Mouse (Mus musculus): ENCODE results near the gene Pkp3. TPM values are rescaled to one million over a fixed set of nuclear protein-coding genes. Genes with fewer than 3 reads are reported as not detected.

The Pkp3 gene
- polyA plus RNA-seq, 1 experiment = 17.0 TPM

DNA sequence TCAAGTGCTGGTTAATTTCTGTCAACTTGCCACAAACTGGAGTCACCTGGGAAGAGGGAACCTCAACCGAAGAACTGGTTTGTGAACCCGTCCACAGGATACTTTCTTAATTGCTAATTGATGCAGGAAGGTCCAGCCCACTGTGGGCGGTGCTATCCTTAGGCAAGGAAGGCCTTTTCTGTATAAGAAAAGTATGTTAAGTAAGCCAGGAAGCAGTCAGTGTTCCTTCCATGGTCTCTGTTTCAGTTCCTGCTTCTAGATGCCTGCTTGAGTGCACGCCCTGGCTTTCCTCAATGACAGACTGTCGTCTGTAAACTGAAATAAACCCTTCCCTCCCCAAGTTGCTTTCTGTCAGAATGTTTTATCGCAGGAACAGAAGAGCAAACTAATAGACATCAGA, 21.0 kb upstream of the Pkp3 start:
- 77% methylated on average over 6 of the region's 6 CpGs for WGBS
- H3K4me3 ChIP-seq (ENCODE audit: insufficient read depth, low read depth, low read length) = no peak overlapping the region
- no peak overlapping the region for H3K27ac ChIP-seq (ENCODE audit: insufficient read depth, low read depth, low read length)
- H3K4me1 ChIP-seq (ENCODE audit: control insufficient read depth, insufficient read depth, low read length) = peaks cover 4% of the 10 kb centered on the region; the same call in 1 of the 2 replicates
- TF ChIP-seq POLR2A (IDR thresholded peaks at IDR 0.05; ENCODE audit: low read depth, low read length) (no peak), CTCF (conservative IDR thresholded peaks at IDR 0.05; ENCODE audit: insufficient read depth, insufficient read length, low read depth, low read length) (no peak)
- H3K36me3 ChIP-seq (ENCODE audit: control insufficient read depth, insufficient read depth, low read length) = no peaks in the 10 kb centered on the region
- no peaks in the 10 kb centered on the region for H3K27me3 ChIP-seq (replicated peaks; ENCODE audit: control insufficient read depth, insufficient read depth, low read length)
- DNase-seq = no peak

DNA sequence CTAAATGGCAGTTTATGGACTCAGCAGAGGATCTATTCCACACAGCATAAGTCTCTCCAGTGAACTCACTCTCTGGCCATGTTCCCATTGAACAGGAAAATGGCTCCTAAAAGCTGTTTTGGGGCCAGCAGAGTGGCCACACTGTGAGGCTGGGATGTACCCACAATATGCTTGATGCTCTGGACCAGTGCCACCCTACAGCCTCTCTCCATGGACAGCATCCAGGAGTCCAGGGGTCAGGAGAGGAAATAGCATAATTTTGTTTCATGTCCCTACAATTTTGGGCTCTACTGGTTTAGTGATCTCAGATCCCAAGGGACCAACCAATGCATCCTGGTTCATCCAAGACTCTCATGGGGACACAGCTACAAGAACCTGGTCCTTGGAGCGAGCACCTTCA, 20.5 kb upstream of the Pkp3 start:
- H3K27me3 ChIP-seq (replicated peaks; ENCODE audit: control insufficient read depth, insufficient read depth, low read length) = no peaks in the 10 kb centered on the region
- DNase-seq = peak; percentile 63
- H3K36me3 ChIP-seq (ENCODE audit: control insufficient read depth, insufficient read depth, low read length) = no peaks in the 10 kb centered on the region
- whole genome bisulfite sequencing = 89% methylated on average over 1 of the region's 1 CpGs
- H3K4me1 ChIP-seq (ENCODE audit: control insufficient read depth, insufficient read depth, low read length) = peaks cover 4% of the 10 kb centered on the region; the same call in 1 of the 2 replicates
- TF ChIP-seq CTCF (conservative IDR thresholded peaks at IDR 0.05; ENCODE audit: insufficient read depth, insufficient read length, low read depth, low read length) (no peak), POLR2A (IDR thresholded peaks at IDR 0.05; ENCODE audit: low read depth, low read length) (no peak)
- no peak overlapping the region for H3K4me3 ChIP-seq (ENCODE audit: insufficient read depth, low read depth, low read length)
- H3K27ac ChIP-seq (ENCODE audit: insufficient read depth, low read depth, low read length) = no peak overlapping the region

DNA sequence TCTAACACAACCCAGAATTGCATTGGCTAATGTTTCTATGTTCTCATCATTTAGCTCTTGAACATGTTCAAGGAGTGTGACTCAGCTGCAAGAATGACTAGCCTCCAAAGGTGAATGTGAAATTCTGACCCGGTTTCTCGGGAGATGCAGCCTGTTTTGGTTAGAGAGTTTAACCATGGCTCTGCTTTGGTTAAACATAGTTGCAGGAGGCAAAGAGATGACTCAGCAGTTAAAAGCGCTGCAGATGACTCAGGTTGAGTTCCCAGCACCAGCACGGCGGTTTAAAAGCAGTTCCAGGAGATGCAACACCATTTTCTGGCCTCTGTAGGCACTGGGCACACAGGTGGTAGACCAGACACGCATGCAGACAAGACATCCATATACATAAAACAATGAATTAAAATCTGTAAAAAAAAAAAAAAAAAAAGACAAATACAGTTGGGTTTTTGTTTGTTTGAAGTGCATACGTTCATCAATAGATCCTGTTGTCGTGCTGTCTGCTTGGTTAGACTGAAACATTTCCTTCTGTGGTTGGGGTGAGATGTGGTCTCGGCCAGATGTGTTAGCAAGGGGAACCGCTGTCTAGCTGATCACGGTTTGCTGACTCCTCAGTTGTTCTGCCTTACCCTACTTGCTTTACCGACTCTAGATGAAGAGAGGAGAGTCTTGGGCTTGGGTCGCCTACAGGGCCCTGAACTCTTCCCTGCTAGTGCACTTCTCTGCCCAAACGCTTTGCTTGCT, 19.2 kb upstream of the Pkp3 start:
- H3K27me3 ChIP-seq (replicated peaks; ENCODE audit: control insufficient read depth, insufficient read depth, low read length) = no peaks in the 10 kb centered on the region
- no peak overlapping the region for H3K27ac ChIP-seq (ENCODE audit: insufficient read depth, low read depth, low read length)
- no peak overlapping the region for H3K4me3 ChIP-seq (ENCODE audit: insufficient read depth, low read depth, low read length)
- no peak for DNase-seq
- TF ChIP-seq CTCF (conservative IDR thresholded peaks at IDR 0.05; ENCODE audit: insufficient read depth, insufficient read length, low read depth, low read length) (no peak), POLR2A (IDR thresholded peaks at IDR 0.05; ENCODE audit: low read depth, low read length) (no peak)
- 90% methylated on average over 14 of the region's 14 CpGs for WGBS
- H3K36me3 ChIP-seq (ENCODE audit: control insufficient read depth, insufficient read depth, low read length) = no peaks in the 10 kb centered on the region
- H3K4me1 ChIP-seq (ENCODE audit: control insufficient read depth, insufficient read depth, low read length) = peaks cover 4% of the 10 kb centered on the region; the same call in 1 of the 2 replicates

DNA sequence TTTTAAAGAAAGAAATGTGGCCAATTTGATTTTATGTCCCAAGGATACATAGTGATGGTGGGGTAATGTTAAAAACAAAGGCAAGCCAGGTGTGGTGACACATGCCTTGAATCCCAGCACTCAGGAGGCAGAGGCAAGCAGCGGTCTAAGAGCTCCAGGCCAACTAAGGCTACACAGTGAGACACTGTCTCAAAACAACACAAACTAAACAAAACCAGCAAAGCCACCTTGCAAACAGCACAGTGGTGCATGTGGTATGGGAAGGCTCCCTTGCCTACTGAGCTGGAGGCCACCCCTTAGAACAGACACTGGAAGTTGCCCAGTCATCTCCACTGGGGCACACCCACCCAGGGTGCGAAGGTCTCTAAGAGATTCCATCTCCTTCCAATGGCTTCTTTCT, 18.1 kb upstream of the Pkp3 start:
- H3K27me3 ChIP-seq (replicated peaks; ENCODE audit: control insufficient read depth, insufficient read depth, low read length) = no peaks in the 10 kb centered on the region
- no peak for TF ChIP-seq CTCF (conservative IDR thresholded peaks at IDR 0.05; ENCODE audit: insufficient read depth, insufficient read length, low read depth, low read length)
- no peak for TF ChIP-seq POLR2A (IDR thresholded peaks at IDR 0.05; ENCODE audit: low read depth, low read length)
- no peak for DNase-seq
- 76% methylated on average over 2 of the region's 2 CpGs for WGBS
- H3K4me3 ChIP-seq (ENCODE audit: insufficient read depth, low read depth, low read length) = no peak overlapping the region
- no peak overlapping the region for H3K27ac ChIP-seq (ENCODE audit: insufficient read depth, low read depth, low read length)
- peaks cover 9% of the 10 kb centered on the region; the same call in 1 of the 2 replicates for H3K4me1 ChIP-seq (ENCODE audit: control insufficient read depth, insufficient read depth, low read length)
- H3K36me3 ChIP-seq (ENCODE audit: control insufficient read depth, insufficient read depth, low read length) = no peaks in the 10 kb centered on the region

DNA sequence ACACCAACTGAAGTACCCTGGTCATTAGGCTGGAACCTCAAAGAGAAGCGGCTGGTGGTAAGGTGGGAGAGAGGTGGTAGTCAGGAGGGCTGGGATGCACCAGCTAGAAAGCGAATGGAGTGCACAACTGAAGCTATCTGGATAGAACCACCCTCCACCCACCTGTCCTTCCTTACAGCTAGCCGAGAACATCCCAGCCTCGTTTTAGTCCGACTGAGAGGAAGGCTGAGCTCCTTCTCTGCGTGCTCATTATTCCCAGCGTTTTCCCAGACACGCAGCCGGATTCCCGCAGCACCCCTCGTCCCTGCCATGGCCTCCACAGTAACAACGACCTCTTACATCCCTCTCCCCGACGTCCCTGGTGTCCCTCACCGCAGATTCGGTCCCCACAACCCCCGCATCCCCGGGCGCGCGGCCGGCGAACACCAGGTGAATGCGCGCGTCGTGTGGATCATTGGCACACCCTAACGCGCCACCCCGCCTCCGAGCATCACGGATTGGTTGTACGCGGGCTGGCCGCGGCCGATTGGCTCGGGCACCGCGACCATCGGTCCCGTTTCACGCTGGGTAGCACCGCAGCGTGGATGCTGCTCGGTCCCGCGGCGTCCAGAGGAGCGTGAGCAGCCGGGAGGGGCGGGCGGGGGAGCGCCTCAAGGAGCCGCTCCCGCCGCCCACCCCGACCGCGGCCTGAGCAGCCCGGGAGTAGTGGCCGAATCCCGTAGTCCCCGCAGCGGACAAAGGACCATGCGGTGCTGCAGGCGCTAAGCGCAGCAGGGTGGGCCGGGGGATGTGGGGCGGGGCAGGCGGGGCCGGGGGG, 17.4 kb upstream of the Pkp3 start, which contains the start of gene B4galnt4:
Gene B4galnt4, plus strand, starts transcription at position 679 of the 817 bp plus-strand sequence.
- peak; percentile 76 for DNase-seq
- Histone ChIP-seq H3K4me3 (ENCODE audit: insufficient read depth, low read depth, low read length) (peak within 1 kb of the TSS; percentile 33; the same call in 1 of the 2 replicates), H3K27me3 (replicated peaks; ENCODE audit: control insufficient read depth, insufficient read depth, low read length) (no peaks in the 10 kb centered on the region), H3K4me1 (ENCODE audit: control insufficient read depth, insufficient read depth, low read length) (peaks cover 9% of the 10 kb centered on the region; the same call in 1 of the 2 replicates), H3K27ac (ENCODE audit: insufficient read depth, low read depth, low read length) (no peak within 1 kb of the TSS), H3K36me3 (ENCODE audit: control insufficient read depth, insufficient read depth, low read length) (no peaks in the 10 kb centered on the region)
- TF ChIP-seq POLR2A (IDR thresholded peaks at IDR 0.05; ENCODE audit: low read depth, low read length) = no peak
- TF ChIP-seq CTCF (conservative IDR thresholded peaks at IDR 0.05; ENCODE audit: insufficient read depth, insufficient read length, low read depth, low read length) = no peak
- WGBS = 2% methylated on average over 71 of the region's 72 CpGs

DNA sequence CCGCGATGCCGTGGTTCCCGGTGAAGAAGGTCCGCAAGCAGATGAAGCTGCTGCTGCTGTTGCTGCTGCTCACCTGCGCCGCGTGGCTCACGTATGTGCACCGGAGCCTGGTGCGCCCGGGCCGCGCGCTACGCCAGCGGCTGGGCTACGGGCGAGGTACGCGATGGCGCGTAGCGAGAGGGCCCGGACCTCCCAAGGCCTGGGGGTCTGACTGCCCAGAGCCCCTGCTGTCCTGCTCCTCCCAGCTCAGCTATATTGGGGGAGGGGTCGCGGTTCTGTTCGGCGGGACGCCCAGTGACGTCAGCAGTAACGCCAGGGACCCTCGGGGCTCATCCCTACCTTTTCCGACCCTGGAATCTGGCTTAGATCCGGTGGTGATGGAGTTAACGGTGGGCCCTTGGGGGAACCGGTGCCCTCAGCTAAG, 16.7 kb upstream of the Pkp3 start:
- Histone ChIP-seq H3K4me1 (ENCODE audit: control insufficient read depth, insufficient read depth, low read length) (peaks cover 9% of the 10 kb centered on the region; the same call in 1 of the 2 replicates), H3K4me3 (ENCODE audit: insufficient read depth, low read depth, low read length) (peak overlapping the region; percentile 33; the same call in 1 of the 2 replicates), H3K27ac (ENCODE audit: insufficient read depth, low read depth, low read length) (no peak overlapping the region), H3K36me3 (ENCODE audit: control insufficient read depth, insufficient read depth, low read length) (no peaks in the 10 kb centered on the region), H3K27me3 (replicated peaks; ENCODE audit: control insufficient read depth, insufficient read depth, low read length) (no peaks in the 10 kb centered on the region)
- no peak for DNase-seq
- TF ChIP-seq POLR2A (IDR thresholded peaks at IDR 0.05; ENCODE audit: low read depth, low read length) (no peak), CTCF (conservative IDR thresholded peaks at IDR 0.05; ENCODE audit: insufficient read depth, insufficient read length, low read depth, low read length) (no peak)
- WGBS = 4% methylated on average over 37 of the region's 37 CpGs

DNA sequence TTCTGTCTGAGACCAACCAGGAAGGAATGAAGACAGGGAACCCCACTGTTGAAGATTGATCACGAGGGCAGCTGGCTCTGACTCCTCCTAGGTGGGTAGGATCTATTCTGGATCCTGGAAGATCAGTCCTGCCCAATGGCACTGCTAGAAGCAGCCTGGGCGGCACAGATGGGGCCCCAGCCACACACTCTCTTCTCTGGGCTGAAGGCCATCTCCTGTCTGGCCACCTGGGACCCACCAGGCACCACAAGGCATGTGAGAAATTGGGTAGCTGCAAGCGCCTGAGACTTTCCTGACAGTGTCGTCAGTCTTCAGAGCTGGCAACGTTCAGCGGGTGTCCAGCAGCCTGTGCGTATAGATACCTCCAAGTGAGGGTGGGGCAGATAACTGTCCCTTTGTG, 15.5 kb upstream of the Pkp3 start:
- TF ChIP-seq CTCF (conservative IDR thresholded peaks at IDR 0.05; ENCODE audit: insufficient read depth, insufficient read length, low read depth, low read length) (no peak), POLR2A (IDR thresholded peaks at IDR 0.05; ENCODE audit: low read depth, low read length) (no peak)
- no peak overlapping the region for H3K27ac ChIP-seq (ENCODE audit: insufficient read depth, low read depth, low read length)
- WGBS = 93% methylated on average over 7 of the region's 7 CpGs

More for the DNA sequence above, 15.5 kb upstream of the Pkp3 start:
- DNase-seq = no peak
- Histone ChIP-seq H3K4me1 (ENCODE audit: control insufficient read depth, insufficient read depth, low read length) (peaks cover 9% of the 10 kb centered on the region; the same call in 1 of the 2 replicates), H3K4me3 (ENCODE audit: insufficient read depth, low read depth, low read length) (no peak overlapping the region), H3K27me3 (replicated peaks; ENCODE audit: control insufficient read depth, insufficient read depth, low read length) (no peaks in the 10 kb centered on the region), H3K36me3 (ENCODE audit: control insufficient read depth, insufficient read depth, low read length) (no peaks in the 10 kb centered on the region)
